Mouse (Mus musculus): ENCODE measurements around the gene Gjb3. TPM values are rescaled to one million over a fixed set of nuclear protein-coding genes. Genes with fewer than 3 reads are reported as not detected.

The Gjb3 gene
- polyA plus RNA-seq, 1 experiment from 2014 or later: 0.44 TPM

DNA sequence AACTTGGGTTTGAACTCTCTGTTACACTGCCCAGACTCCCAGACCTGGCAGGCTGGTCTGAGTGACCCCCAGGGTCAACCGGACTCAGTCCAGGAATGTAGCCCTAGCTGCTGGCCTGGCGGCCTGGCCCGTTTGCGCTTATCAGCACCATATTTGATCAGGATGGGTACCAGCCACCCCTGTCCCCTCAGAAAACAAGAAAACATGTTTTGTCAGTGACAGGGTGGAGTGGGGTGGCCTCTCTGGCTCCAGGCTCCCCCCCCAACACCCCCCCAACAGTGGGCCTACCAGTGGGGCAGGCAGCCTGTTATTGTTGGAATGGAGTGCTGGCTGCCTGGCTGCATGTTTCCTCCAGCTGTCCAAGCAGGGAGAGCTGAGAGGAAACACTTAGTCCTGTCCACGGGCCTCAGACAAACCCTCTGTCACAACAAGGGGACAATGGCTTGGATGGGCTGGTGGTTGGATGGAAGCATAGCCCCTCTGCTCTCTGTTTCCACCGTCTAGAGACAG is 41.5 kb downstream of the Gjb3 start:
- no peak for DNase-seq (ENCODE audit: low spot score)

DNA sequence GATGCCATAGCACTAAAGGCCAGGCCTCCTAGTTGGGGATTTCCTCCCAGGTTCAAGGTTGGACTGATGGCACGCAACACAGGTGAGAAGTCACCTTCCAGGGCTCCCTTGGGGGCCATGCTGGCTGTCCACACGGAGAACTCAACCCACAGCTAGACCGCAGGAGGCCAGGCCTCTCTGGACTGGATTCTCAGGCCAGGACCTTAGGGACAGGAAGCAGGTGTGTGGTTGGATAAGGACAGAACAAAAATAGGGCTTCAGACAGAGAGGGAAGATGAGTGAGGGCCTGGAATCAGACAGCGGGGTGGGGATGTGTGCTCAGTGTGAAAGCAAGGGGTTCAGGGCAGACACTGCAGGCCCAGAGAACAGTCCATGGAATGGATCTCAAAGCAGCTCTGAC is 43.7 kb downstream of the Gjb3 start:
- DNase-seq (ENCODE audit: low spot score): no peak

DNA sequence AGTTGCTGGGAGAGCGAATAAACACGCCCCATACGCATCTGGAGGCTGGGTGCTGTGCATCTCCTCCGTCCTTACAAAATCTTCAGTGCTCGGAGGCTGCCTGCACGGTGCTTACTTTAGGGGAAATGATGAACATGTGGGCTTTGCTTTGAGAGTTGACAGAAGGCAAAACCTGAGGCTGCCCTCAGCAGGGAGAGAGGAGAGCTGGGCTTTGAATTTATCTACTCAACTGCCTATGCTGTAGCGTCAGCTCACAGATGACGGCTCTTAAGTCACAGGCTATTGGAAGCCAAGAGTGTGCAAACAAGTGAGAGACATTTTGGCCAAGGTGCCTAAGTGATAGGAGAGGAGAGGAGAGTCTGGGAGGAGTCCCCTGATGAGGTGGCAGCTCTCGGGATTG is 51.4 kb downstream of the Gjb3 start:
- no peak for DNase-seq (ENCODE audit: low spot score)

DNA sequence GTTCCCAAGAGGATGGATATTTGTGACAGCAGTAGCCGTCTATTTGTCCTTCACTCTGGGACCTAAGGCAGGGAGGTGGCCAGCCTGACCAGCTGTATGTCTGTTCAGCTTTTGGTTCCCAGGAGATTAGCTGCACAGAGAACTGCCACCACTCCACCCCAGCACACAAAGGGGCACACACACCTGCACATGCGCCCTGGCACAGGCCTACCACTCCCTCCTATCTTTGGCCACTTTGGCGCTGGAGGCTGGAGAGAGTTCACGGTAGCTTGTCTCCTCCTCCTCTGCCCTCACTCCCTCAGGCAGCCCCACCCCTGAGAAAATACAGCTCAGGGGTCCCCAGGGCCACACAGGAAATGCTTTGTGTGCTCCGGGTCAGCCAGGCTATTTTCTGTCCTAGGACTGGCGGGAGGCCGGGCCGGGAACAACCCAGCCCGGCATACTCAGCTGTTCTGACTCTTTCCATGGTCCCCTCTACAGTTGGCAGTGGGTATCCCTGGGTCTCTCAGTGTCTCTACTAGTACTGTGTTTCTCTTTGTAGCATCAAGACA is 52.1 kb downstream of the Gjb3 start:
- DNase-seq (ENCODE audit: low spot score): no peak

Other genes starting within 250 kb of the Gjb3 start
- 18.4 and 22.2 TPM in 2 replicates for gene Tmem35b, start 207.2 kb downstream of the Gjb3 start, polyA plus RNA-seq (2015; fragmentation: Nextera tagmentation; extraction: Ambion mirVana)
- 0.55 and 0.80 TPM in 2 replicates for gene Dlgap3, start 161.6 kb downstream of the Gjb3 start, polyA plus RNA-seq (2015; fragmentation: Nextera tagmentation; extraction: Ambion mirVana)
- 57.9 and 59.4 TPM in 2 replicates for gene Smim12, start 87.1 kb downstream of the Gjb3 start, polyA plus RNA-seq (2015; fragmentation: Nextera tagmentation; extraction: Ambion mirVana)
- gene Gja4, start 16.8 kb downstream of the Gjb3 start, polyA plus RNA-seq (2015; fragmentation: Nextera tagmentation; extraction: Ambion mirVana): 4.9 and 6.1 TPM in 2 replicates
- 0.12 TPM in 1 of 2 replicates, not detected in the other for gene Gjb4, start 23.2 kb upstream of the Gjb3 start, polyA plus RNA-seq (2015; fragmentation: Nextera tagmentation; extraction: Ambion mirVana)
- 0.12 and 0.21 TPM in 2 replicates for gene Gjb5, start 27.3 kb upstream of the Gjb3 start, polyA plus RNA-seq (2015; fragmentation: Nextera tagmentation; extraction: Ambion mirVana)

Data from thymus, postnatal 0 days (tissue).